Mouse (Mus musculus): ENCODE results near the gene Zdhhc3. TPM values are rescaled to one million over a fixed set of nuclear protein-coding genes. Genes with fewer than 3 reads are reported as not detected.

Zdhhc3 gene
- polyA plus RNA-seq, 1 experiment from 2014 or later, result 73.7 TPM

DNA sequence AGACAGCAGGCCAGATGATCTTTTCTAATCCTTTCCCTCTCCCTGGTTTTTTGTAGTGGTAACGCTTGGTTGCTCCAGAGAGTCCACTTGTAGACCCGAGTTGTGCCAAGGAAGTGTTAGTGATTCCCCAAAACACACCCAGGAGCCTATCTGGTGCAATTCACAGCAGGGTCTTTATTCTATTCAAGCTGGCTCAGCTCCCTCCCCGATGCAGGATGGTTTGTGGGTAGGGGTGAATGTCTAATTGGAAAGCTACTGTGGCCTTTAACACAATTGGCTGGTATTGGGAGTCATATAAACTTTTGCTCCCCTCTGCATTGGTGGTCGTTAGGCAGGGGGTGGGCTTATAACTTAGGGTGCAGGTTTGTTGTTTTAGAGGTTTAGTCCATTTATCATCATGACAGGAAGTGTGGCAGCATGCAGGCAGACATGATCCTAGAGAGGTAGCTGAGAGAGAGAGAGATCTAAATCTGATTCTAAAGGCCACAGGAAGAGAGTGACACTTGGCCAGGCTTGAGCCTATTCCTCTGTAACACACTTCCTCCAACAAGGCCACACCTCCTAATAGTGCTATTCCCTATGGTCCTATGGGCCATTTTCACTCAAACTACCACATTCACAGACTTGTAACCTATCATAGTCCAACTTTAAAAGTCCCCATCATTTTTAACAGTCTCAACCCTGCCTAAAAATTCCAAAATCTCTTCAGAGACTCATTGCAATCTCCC, 27.0 kb upstream of the Zdhhc3 start:
- Histone ChIP-seq H3K36me3 (peaks cover 24% of the 10 kb centered on the region), H3K9ac (no peak overlapping the region), H3K4me1 (peaks cover 6% of the 10 kb centered on the region; the same call in 1 of the 2 replicates), H3K4me2 (no peak overlapping the region), H3K27me3 (replicated peaks) (no peaks in the 10 kb centered on the region), H3K27ac (peak overlapping the region; percentile 46), H3K4me3 (replicated peaks) (no peak overlapping the region), H3K9me3 (no peaks in the 10 kb centered on the region)
- WGBS, result 79% methylated on average over 4 of the region's 4 CpGs
- no peak for ATAC-seq (ENCODE audit: insufficient read depth, low FRiP score, low read depth)

DNA sequence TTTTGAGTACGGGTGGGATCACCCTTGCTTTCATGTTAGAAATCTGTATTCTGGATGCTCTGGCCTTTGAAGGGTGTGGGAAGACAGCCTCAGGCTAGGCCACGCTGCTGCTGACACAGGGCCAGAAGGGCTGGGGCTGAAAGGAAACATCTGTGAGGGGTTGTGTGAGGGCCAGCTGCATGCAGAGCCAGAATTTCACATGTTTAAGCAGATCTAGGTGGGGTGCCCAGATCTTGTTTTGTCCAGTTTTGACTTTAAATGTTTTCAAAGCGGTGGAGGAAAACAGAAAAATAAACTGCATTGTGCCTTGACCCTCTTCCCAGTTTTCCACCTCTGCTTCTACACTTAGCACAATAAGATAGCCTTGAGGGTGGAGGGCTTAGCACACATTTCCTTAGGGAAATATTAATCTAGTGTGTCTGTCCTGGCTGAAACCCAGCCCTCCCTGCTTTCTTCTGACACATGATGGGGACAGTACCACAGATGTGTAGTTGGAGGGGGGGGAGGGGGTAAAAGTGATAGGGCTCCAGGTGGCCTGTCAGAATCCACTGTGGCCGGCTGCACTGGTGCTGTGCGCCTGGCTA, 26.0 kb upstream of the Zdhhc3 start:
- Histone ChIP-seq H3K4me1 (peaks cover 6% of the 10 kb centered on the region; the same call in 1 of the 2 replicates), H3K9me3 (no peaks in the 10 kb centered on the region), H3K9ac (no peak overlapping the region), H3K4me3 (replicated peaks) (no peak overlapping the region), H3K36me3 (peaks cover 30% of the 10 kb centered on the region), H3K27me3 (replicated peaks) (no peaks in the 10 kb centered on the region), H3K4me2 (no peak overlapping the region), H3K27ac (peak overlapping the region; percentile 46; the same call in 1 of the 2 replicates)
- WGBS, result 40% methylated on average over 5 of the region's 5 CpGs
- peak; percentile 75 for ATAC-seq (ENCODE audit: insufficient read depth, low FRiP score, low read depth)

DNA sequence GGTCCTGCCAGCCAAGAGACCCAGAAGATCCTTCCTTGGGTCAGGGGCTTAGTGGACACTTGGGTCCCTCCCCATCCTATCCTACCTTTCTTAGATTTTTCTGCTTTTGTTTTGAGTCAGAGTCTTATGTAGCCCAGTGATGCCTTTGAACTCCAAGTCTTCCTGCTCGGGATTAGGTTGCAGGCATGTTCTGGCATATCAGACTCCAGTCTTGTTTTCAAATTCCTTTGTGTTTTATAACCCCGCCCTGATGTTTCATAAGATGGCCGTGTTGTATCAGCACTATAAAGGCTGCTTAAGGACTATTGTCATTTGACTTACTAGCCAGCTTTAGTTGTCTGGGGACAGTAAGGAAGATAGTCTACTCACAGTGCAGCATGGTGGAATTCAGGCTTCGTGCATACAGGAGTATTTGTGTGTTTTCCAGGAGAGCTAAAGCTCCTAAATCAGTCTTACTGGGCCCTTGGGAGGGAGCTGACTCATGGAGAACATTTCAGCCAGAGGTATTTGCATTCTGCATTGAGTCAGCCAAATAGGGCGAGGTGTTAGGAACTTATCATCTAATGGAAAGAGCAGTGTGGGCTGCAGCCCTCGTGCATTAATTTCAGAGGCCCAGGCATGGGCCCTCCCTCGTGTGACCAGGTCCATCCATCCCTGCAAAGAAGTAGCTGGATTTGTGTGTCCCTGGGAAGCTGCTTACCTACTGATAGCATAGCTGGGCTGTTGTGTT, 24.1 kb upstream of the Zdhhc3 start:
- Histone ChIP-seq H3K9me3 (no peaks in the 10 kb centered on the region), H3K9ac (no peak overlapping the region), H3K4me3 (replicated peaks) (no peak overlapping the region), H3K27me3 (replicated peaks) (no peaks in the 10 kb centered on the region), H3K4me1 (peaks cover 6% of the 10 kb centered on the region; the same call in 1 of the 2 replicates), H3K4me2 (no peak overlapping the region), H3K36me3 (peaks cover 48% of the 10 kb centered on the region), H3K27ac (peak overlapping the region; percentile 31; the same call in 1 of the 2 replicates)
- WGBS, result 72% methylated on average over 7 of the region's 7 CpGs
- ATAC-seq (ENCODE audit: insufficient read depth, low FRiP score, low read depth), result no peak

DNA sequence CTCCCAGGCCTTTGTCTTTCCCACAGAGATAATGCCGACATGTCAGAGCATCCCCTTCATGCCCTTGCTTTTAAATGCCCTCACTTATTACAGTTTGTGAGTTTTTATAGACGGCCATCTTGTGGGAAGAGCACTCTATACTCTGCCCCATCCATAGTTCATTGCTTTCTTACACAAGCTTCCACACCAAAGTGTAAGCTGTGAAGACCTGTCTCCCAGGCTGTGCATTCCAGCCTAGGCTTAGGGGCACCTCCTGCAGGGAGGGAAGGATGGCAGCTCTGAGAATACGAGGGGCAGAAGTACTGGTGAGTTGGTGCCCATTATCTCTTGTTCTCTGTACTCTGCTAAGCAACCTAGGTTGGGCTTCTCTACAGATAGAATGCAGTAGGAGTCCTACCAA, 20.0 kb upstream of the Zdhhc3 start:
- Histone ChIP-seq H3K4me1 (peaks cover under 1% of the 10 kb centered on the region; the same call in 1 of the 2 replicates), H3K27me3 (replicated peaks) (no peaks in the 10 kb centered on the region), H3K4me3 (replicated peaks) (no peak overlapping the region), H3K9me3 (no peaks in the 10 kb centered on the region), H3K9ac (no peak overlapping the region), H3K27ac (no peak overlapping the region), H3K4me2 (no peak overlapping the region), H3K36me3 (peaks cover 70% of the 10 kb centered on the region)
- 79% methylated on average over 3 of the region's 3 CpGs for WGBS
- no peak for ATAC-seq (ENCODE audit: insufficient read depth, low FRiP score, low read depth)

DNA sequence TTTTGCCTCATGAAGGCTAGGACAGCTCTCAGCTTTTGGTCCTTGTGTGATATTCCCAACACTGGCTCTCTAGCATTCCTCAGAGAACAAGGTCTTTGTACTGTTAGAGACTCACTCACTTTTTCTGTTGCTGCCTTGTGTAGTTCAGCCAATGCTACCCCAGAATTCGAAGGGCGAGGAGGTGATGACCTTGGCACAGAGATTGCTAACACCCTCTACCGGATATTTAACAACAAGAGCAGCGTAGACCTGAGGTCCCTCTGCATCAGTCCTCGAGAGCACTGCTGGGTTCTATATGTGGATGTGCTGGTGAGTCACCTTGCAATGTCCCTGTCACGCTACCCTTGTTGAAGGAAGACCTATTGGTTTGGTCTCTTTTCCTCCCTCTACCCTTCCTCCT, 14.7 kb upstream of the Zdhhc3 start:
- Histone ChIP-seq H3K4me1 (no peaks in the 10 kb centered on the region), H3K9ac (no peak overlapping the region), H3K27me3 (replicated peaks) (no peaks in the 10 kb centered on the region), H3K9me3 (no peaks in the 10 kb centered on the region), H3K4me2 (no peak overlapping the region), H3K4me3 (replicated peaks) (no peak overlapping the region), H3K27ac (no peak overlapping the region), H3K36me3 (peaks cover 49% of the 10 kb centered on the region)
- WGBS, result 94% methylated on average over 6 of the region's 6 CpGs
- ATAC-seq (ENCODE audit: insufficient read depth, low FRiP score, low read depth), result no peak

DNA sequence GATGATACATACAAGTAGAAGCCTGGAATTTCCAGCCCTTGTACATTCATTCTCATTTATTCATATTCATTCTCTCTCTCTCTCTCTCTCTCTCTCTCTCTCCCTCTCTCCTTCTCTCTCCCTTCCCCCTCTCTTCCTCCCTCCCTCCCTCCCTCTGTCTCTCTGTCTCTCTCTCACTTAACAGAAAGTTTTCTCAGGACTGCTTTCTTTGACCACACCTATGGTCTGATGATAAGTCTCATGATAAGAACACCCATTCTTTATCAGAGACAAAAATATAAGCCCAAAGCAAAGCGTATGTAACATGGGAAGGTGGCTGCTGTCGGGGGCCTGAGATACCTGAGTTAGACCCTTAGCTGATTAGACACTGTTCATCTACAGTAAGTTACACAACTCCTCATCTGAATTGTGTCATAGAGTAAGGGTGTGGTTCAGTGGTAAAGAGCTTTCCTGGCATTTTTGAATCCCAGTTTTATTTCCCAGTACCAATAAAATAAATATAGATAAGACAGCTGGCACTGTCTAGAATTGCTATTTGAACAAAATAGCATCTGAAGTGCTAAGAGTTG, 11.5 kb upstream of the Zdhhc3 start:
- ATAC-seq (ENCODE audit: insufficient read depth, low FRiP score, low read depth), result no peak
- Histone ChIP-seq H3K4me2 (no peak overlapping the region), H3K9me3 (no peaks in the 10 kb centered on the region), H3K9ac (no peak overlapping the region), H3K27ac (no peak overlapping the region), H3K27me3 (replicated peaks) (no peaks in the 10 kb centered on the region), H3K4me3 (replicated peaks) (no peak overlapping the region), H3K36me3 (peaks cover 42% of the 10 kb centered on the region), H3K4me1 (no peaks in the 10 kb centered on the region)
- WGBS, result 76% methylated on average over 2 of the region's 2 CpGs

DNA sequence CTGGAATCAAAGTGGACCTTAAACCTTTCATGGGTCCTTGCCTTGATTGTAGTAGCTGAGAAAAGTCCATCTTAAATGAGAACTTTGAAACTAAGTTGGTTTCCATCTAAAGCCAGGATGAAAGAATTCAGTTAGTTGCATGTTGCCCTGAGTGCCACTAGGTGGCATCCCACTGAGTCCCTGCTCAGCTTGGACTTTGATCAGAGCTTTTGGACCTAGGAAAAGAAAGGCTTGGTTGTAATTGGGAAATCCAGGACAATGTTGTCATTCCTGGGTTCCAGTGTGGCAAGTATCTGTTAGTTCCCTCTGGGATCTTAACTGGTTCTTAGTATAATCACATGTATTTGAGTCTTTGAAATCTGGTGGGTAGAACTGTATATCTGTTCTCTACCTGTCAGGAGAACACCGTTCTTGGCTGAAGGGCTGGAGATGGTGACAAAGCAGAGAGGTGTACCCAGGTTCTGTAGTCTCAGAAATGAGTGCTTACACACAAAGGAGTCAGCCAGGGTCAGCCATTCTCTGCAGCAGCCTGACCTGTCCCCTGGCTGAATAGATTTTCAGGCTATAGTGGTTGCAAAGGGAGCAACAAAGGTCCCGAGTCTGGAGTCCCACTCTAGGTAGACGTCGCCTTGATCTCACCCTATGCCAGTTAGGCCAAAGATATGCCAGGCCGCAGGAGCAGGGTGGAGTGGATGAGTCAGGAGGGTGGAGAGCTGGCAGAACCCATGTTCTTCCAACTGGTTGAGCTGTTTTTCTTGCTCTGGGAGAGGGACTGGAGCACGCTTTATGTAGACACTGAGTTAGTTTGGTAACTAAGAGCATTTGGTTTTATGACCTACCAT, 10.8 kb upstream of the Zdhhc3 start:
- no peak overlapping the region for H3K4me2 ChIP-seq
- peak; percentile 27; the same call in 1 of the 2 replicates for ATAC-seq (ENCODE audit: insufficient read depth, low FRiP score, low read depth)
- H3K36me3 ChIP-seq, result peaks cover 49% of the 10 kb centered on the region
- H3K9me3 ChIP-seq, result no peaks in the 10 kb centered on the region
- no peak overlapping the region for H3K9ac ChIP-seq
- 88% methylated on average over 6 of the region's 6 CpGs for WGBS
- H3K27me3 ChIP-seq (replicated peaks), result no peaks in the 10 kb centered on the region
- H3K4me1 ChIP-seq, result no peaks in the 10 kb centered on the region
- H3K4me3 ChIP-seq (replicated peaks), result no peak overlapping the region
- H3K27ac ChIP-seq, result no peak overlapping the region

DNA sequence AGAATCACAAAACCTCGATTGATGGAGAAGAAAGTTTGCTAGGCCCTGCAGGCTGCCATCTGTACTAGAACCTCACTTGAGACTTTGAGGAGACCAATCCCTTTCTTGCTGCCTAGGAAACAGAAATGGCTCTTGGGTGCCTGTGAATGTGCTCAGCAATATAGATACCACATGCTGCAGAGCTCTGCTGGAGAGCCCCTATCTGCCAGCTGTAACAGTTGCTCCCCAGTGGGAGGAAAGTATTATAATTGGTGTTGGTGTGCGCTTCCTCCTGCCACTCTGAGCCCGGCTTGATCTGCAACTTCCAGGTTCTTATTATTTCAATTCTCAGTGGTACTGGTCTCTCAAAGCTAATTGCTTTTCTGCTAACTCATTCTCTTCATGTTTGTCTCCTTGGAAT, 10.0 kb upstream of the Zdhhc3 start:
- Histone ChIP-seq H3K27me3 (replicated peaks) (no peaks in the 10 kb centered on the region), H3K4me1 (no peaks in the 10 kb centered on the region), H3K27ac (no peak overlapping the region), H3K4me2 (no peak overlapping the region), H3K4me3 (replicated peaks) (no peak overlapping the region), H3K36me3 (peaks cover 45% of the 10 kb centered on the region), H3K9ac (no peak overlapping the region), H3K9me3 (no peaks in the 10 kb centered on the region)
- no peak for ATAC-seq (ENCODE audit: insufficient read depth, low FRiP score, low read depth)
- 93% methylated on average over 3 of the region's 3 CpGs for WGBS

DNA sequence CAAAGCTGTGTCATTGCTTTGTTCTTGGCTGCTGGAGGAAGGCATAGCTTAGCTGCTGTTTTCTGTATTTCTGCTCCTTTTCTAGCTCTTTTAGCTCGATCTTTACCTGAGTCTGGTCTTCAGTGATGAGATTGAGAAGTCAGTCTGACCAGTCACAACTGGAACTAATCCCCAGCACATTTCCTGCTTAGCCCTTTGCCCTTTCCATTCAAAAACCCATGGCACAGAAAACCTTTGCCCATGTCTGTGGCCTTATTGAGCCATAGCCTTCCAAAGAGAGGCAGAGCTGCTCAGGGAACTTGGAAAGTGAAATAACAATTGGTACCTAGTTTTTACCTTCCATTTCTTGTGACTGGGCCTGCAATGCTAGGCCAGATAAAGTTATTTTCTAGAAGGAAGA, 2.6 kb upstream of the Zdhhc3 start:
- Histone ChIP-seq H3K27ac (no peak overlapping the region), H3K36me3 (peaks cover 21% of the 10 kb centered on the region)
- WGBS, result 88% methylated on average over 1 of the region's 1 CpGs

DNA sequence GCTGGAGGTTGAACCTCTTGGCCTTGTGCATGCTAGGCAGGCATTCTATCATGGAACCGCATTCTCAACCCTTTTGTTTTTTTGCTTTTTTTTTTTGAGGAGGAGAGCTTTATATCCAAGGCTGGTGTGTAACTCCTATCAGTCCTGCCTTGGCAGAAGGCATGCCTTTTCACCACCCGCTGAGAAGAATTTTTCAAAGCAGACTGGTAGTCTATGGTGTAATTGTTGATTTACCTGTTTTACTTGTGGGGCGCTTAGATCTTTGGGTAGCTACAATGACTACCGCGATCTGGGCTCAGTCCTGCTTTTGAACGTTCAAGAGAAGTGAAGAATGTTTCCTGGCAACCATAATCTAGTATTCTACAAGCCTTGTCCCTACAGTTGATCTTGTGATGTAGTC, 926 bp upstream of the Zdhhc3 start:
- no peaks in the 10 kb centered on the region for H3K9me3 ChIP-seq
- H3K27ac ChIP-seq, result peak overlapping the region; percentile 96; the same call in 1 of the 2 replicates

More for the DNA sequence above, 2.6 kb upstream of the Zdhhc3 start:
- Histone ChIP-seq H3K9me3 (no peaks in the 10 kb centered on the region), H3K4me2 (no peak overlapping the region), H3K9ac (no peak overlapping the region), H3K4me3 (replicated peaks) (no peak overlapping the region), H3K4me1 (peaks cover 16% of the 10 kb centered on the region), H3K27me3 (replicated peaks) (no peaks in the 10 kb centered on the region)
- no peak for ATAC-seq (ENCODE audit: insufficient read depth, low FRiP score, low read depth)

DNA sequence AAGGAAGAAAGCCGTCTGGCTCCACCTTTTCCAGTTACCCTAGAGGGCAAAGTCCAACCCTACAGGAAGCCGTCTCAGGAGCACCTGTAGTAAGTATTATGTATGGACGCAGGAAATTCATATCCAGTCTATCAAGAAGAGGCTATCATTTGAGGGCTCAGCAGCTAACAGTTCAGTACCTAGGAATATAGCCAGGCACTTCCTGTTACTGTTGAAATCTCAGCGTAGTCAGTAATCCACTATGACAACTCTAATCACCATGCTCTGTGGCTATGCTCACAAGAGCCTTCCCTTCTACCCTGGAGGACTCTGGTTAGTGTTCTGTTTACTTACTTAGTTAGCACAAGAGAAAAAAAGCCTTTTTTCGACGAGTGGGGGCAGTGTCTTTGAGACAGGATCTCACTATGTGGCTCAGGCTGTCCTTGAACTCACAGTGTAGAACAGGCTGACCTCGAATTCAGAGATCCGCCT, 1.2 kb downstream of the Zdhhc3 start:
- Histone ChIP-seq H3K4me1 (peaks cover 19% of the 10 kb centered on the region), H3K27ac (peak overlapping the region; percentile 96; the same call in 1 of the 2 replicates), H3K36me3 (0 out of 2 replicates have a peak, but pooled peaks cover under 1% of the 10 kb centered on the region), H3K4me3 (replicated peaks) (peak overlapping the region; percentile 96), H3K4me2 (peak overlapping the region; percentile 85), H3K9ac (0 out of 2 replicates have a peak overlapping the region, but pooled peaks have one; percentile 97), H3K27me3 (replicated peaks) (no peaks in the 10 kb centered on the region), H3K9me3 (no peaks in the 10 kb centered on the region)
- 39% methylated on average over 8 of the region's 8 CpGs for WGBS
- no peak for ATAC-seq (ENCODE audit: insufficient read depth, low FRiP score, low read depth)

More for the DNA sequence above, 926 bp upstream of the Zdhhc3 start:
- 45% methylated on average over 6 of the region's 6 CpGs for WGBS
- Histone ChIP-seq H3K4me1 (peaks cover 19% of the 10 kb centered on the region), H3K4me2 (peak overlapping the region; percentile 85), H3K36me3 (peaks cover 5% of the 10 kb centered on the region), H3K9ac (peak overlapping the region; percentile 97; the same call in 1 of the 2 replicates), H3K27me3 (replicated peaks) (no peaks in the 10 kb centered on the region), H3K4me3 (replicated peaks) (peak overlapping the region; percentile 96)
- no peak for ATAC-seq (ENCODE audit: insufficient read depth, low FRiP score, low read depth)

All from stomach, embryonic 15.5 days (tissue).